Mouse (Mus musculus) embryonic facial prominence, embryonic 11.5 days (tissue): ENCODE measurements at regions not wholly inside any gene's neighbourhood (a gene's known extent, or its start where the extent isn't known, plus 50 kb on each side); places are given as distances from the start of the nearest gene placed in this dataset.

Experiments
- ATAC-seq: fragments of 200-750 bp; cut with Nextera tagmentation; replicated peaks from 2 replicates; pipeline ENCODE4 v1.8.0; 2017; ENCODE audit warnings: low read depth; ENCODE audit not compliant: insufficient number of reproducible peaks, low FRiP score, low TSS enrichment
- DNase-seq: peaks from one replicate; pipeline ENCODE4 v3.0.0-alpha.2; 2015; ENCODE audit warnings: low spot score
- H3K27ac ChIP-seq: fragments of 300-500 bp; sonication (generic); replicated peaks from 2 replicates; pipeline ENCODE4 v1.5.1; 2014; ENCODE audit warnings: mild to moderate bottlenecking, low read depth, low read length, control low read depth
- H3K27me3 ChIP-seq: fragments of 300-500 bp; sonication (generic); 2 replicates; pipeline ENCODE4 v1.6.1; 2014; ENCODE audit warnings: mild to moderate bottlenecking, low read length, moderate library complexity, mixed read lengths; ENCODE audit not compliant: control insufficient read depth, insufficient read depth
- H3K36me3 ChIP-seq: fragments of 300-500 bp; sonication (generic); replicated peaks from 2 replicates; pipeline ENCODE4 v1.6.1; 2014; ENCODE audit warnings: low read depth, mild to moderate bottlenecking, low read length, moderate library complexity, mixed read lengths; ENCODE audit not compliant: control insufficient read depth, insufficient read depth
- H3K4me1 ChIP-seq: fragments of 300-500 bp; sonication (generic); 2 replicates; pipeline ENCODE4 v1.6.1; 2014; ENCODE audit warnings: low read length, mixed read lengths; ENCODE audit not compliant: control insufficient read depth, insufficient read depth
- H3K4me2 ChIP-seq: fragments of 300-500 bp; sonication (generic); 2 replicates; pipeline ENCODE4 v1.6.1; 2014; ENCODE audit warnings: low read depth, mild to moderate bottlenecking, control low read depth, low read length, moderate library complexity
- H3K4me3 ChIP-seq: fragments of 300-500 bp; sonication (generic); 2 replicates; pipeline ENCODE4 v1.5.1; 2014; ENCODE audit warnings: low read depth, low read length, control low read depth
- H3K9ac ChIP-seq: fragments of 300-500 bp; sonication (generic); replicated peaks from 2 replicates; pipeline ENCODE4 v1.6.1; 2014; ENCODE audit warnings: mild to moderate bottlenecking, control low read depth, low read length
- H3K9me3 ChIP-seq: fragments of 300-500 bp; sonication (generic); replicated peaks from 2 replicates; pipeline ENCODE4 v1.6.1; 2016; ENCODE audit warnings: mild to moderate bottlenecking, low read length, inconsistent platforms, mixed read lengths; ENCODE audit not compliant: control insufficient read depth
- WGBS: fragments of 180-500 bp; shearing (Covaris S2); extraction: QIAGEN DNeasy Blood & Tissue Kit; methylation state at CpG from one replicate; pipeline ENCODE4 v1.1.7; 2014; 5-methylcytosine and 5-hydroxymethylcytosine counted together

- no peak for ATAC-seq
These were observed 118.7 kb upstream of the Gdf10 start for GRCm38 (mm10) chr14:33804721-33805120.

GRCm38 (mm10) chr14:33807196-33807595 is 116.2 kb upstream of the Gdf10 start:
- Histone ChIP-seq H3K27ac (no peak overlapping the region), H3K9me3 (no peaks in the 10 kb centered on the region), H3K27me3 (no peaks in the 10 kb centered on the region), H3K4me2 (no peak overlapping the region), H3K36me3 (no peaks in the 10 kb centered on the region), H3K4me1 (peaks cover 4% of the 10 kb centered on the region), H3K9ac (no peak overlapping the region), H3K4me3 (no peak overlapping the region)
- DNase-seq (no peak), ATAC-seq (no peak)
- 74% methylated on average over 7 of the region's 7 CpGs for WGBS

More at GRCm38 (mm10) chr14:33804721-33805120, 118.7 kb upstream of the Gdf10 start:
- Histone ChIP-seq H3K4me3 (no peak overlapping the region), H3K9ac (no peak overlapping the region), H3K4me2 (no peak overlapping the region), H3K4me1 (peaks cover 4% of the 10 kb centered on the region), H3K9me3 (no peaks in the 10 kb centered on the region), H3K27me3 (no peaks in the 10 kb centered on the region), H3K36me3 (no peaks in the 10 kb centered on the region), H3K27ac (no peak overlapping the region)
- 48% methylated on average over 6 of the region's 6 CpGs for WGBS
- no peak for DNase-seq

- Histone ChIP-seq H3K4me3 (no peak overlapping the region), H3K9ac (no peak overlapping the region), H3K9me3 (no peaks in the 10 kb centered on the region), H3K27me3 (no peaks in the 10 kb centered on the region), H3K27ac (no peak overlapping the region), H3K4me2 (no peak overlapping the region), H3K4me1 (peaks cover 4% of the 10 kb centered on the region), H3K36me3 (no peaks in the 10 kb centered on the region)
- ATAC-seq (no peak), DNase-seq (peak; percentile 30)
- 40% methylated on average over 11 of the region's 11 CpGs for WGBS
These were observed 114.7 kb upstream of the Gdf10 start for GRCm38 (mm10) chr14:33808593-33809265.

- no peak overlapping the region for H3K4me2 ChIP-seq
- no peak overlapping the region for H3K27ac ChIP-seq
- no peaks in the 10 kb centered on the region for H3K9me3 ChIP-seq
- no peak for ATAC-seq
- H3K4me3 ChIP-seq, result no peak overlapping the region
- H3K4me1 ChIP-seq, result peaks cover 4% of the 10 kb centered on the region
- WGBS, result 70% methylated on average over 4 of the region's 4 CpGs
- no peaks in the 10 kb centered on the region for H3K36me3 ChIP-seq
- no peak overlapping the region for H3K9ac ChIP-seq
- H3K27me3 ChIP-seq, result no peaks in the 10 kb centered on the region
- DNase-seq, result no peak
These were observed 112.8 kb upstream of the Gdf10 start for GRCm38 (mm10) chr14:33810584-33810983.

- Histone ChIP-seq H3K36me3 (no peaks in the 10 kb centered on the region), H3K4me3 (no peak overlapping the region), H3K9me3 (no peaks in the 10 kb centered on the region), H3K4me1 (peaks cover 4% of the 10 kb centered on the region), H3K27ac (no peak overlapping the region), H3K27me3 (no peaks in the 10 kb centered on the region), H3K4me2 (no peak overlapping the region), H3K9ac (no peak overlapping the region)
- WGBS, result 68% methylated on average over 3 of the region's 3 CpGs
- DNase-seq, result no peak
- ATAC-seq, result no peak
These were observed 112.1 kb upstream of the Gdf10 start for GRCm38 (mm10) chr14:33811241-33811640.

GRCm38 (mm10) chr14:33812266-33812665 is 111.1 kb upstream of the Gdf10 start:
- H3K36me3 ChIP-seq, result no peaks in the 10 kb centered on the region
- no peak overlapping the region for H3K27ac ChIP-seq
- H3K4me3 ChIP-seq, result no peak overlapping the region
- 87% methylated on average over 8 of the region's 8 CpGs for WGBS
- peaks cover 4% of the 10 kb centered on the region for H3K4me1 ChIP-seq
- no peaks in the 10 kb centered on the region for H3K27me3 ChIP-seq
- H3K9ac ChIP-seq, result no peak overlapping the region
- H3K9me3 ChIP-seq, result no peaks in the 10 kb centered on the region
- ATAC-seq (no peak), DNase-seq (no peak)
- H3K4me2 ChIP-seq, result no peak overlapping the region

GRCm38 (mm10) chr14:33812772-33813171 is 110.6 kb upstream of the Gdf10 start:
- no peaks in the 10 kb centered on the region for H3K27me3 ChIP-seq
- no peak overlapping the region for H3K4me3 ChIP-seq
- 83% methylated on average over 4 of the region's 4 CpGs for WGBS
- H3K4me1 ChIP-seq, result peaks cover 4% of the 10 kb centered on the region
- no peak for DNase-seq
- H3K36me3 ChIP-seq, result no peaks in the 10 kb centered on the region
- no peak for ATAC-seq
- H3K9me3 ChIP-seq, result no peaks in the 10 kb centered on the region
- no peak overlapping the region for H3K9ac ChIP-seq
- no peak overlapping the region for H3K27ac ChIP-seq
- no peak overlapping the region for H3K4me2 ChIP-seq

- DNase-seq, result no peak
These were observed 110.1 kb upstream of the Gdf10 start for GRCm38 (mm10) chr14:33813274-33813673.

More at GRCm38 (mm10) chr14:33813274-33813673, 110.1 kb upstream of the Gdf10 start:
- Histone ChIP-seq H3K9ac (no peak overlapping the region), H3K4me3 (no peak overlapping the region), H3K4me2 (no peak overlapping the region), H3K4me1 (peaks cover 4% of the 10 kb centered on the region), H3K27ac (no peak overlapping the region), H3K9me3 (no peaks in the 10 kb centered on the region), H3K27me3 (no peaks in the 10 kb centered on the region), H3K36me3 (no peaks in the 10 kb centered on the region)
- WGBS, result 80% methylated on average over 3 of the region's 3 CpGs
- ATAC-seq, result no peak
